Mouse (Mus musculus): ENCODE results near the gene Lrrc42.

DNA sequence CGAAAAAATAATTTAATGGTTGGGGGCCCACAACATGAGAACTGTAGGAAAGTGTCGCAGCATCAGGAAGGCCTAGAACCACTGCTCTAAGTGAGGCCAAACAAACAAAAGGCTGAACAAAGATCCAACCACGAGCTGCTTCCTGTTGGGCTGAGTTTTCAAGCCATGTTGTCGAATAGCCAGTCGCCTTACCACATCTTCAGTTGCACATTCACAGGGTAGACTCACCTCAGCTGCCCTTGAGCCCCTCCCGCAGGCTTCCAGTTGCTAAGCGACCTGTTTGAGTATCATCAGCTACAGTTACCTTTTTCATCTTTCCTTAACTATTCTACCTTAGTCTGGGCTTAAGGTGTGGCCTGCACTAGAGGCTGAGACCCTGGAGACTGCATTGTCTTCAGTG is 50.3 kb downstream of the Lrrc42 start:
- TF ChIP-seq EP300 (optimal IDR thresholded peaks at IDR 0.05), result no peak
- no peak for TF ChIP-seq CTCF (IDR thresholded peaks at IDR 0.05; ENCODE audit: low read depth)
